Mouse (Mus musculus) ES-E14 (cell line): ENCODE data around the gene Tshz2.

ENCODE experiments used
- MAFK ChIP-seq: IDR thresholded peaks from 2 replicates; pipeline ENCODE4 v1.6.1; 2014; ENCODE audit warnings: mild to moderate bottlenecking, low read depth, low read length, inconsistent platforms; ENCODE audit not compliant: insufficient read depth
- ZC3H11A ChIP-seq: IDR thresholded peaks from 2 replicates; pipeline ENCODE4 v1.6.1; 2012; ENCODE audit warnings: low read depth, mild to moderate bottlenecking, inconsistent platforms, low read length, borderline replicate concordance

- no peak for TF ChIP-seq MAFK
- no peak for TF ChIP-seq ZC3H11A
Observed at GRCm38 (mm10) chr2:169590412-169590811, 42.4 kb upstream of the Tshz2 start.
